Mouse (Mus musculus) hindbrain, embryonic 15.5 days (tissue): ENCODE results near the gene Prcd. TPM values are rescaled to one million over a fixed set of nuclear protein-coding genes. Genes with fewer than 3 reads are reported as not detected.
"Not testable (repeated sequence)": the region's sequence is repeated elsewhere in the genome, so short reads cannot be mapped to it uniquely, and the experiment has no call there.

Source experiments
- ATAC-seq: fragments of 200-750 bp; cut with Nextera tagmentation; 2 replicates; pipeline ENCODE4 v1.8.0; 2017; ENCODE audit warnings: low read depth, moderate number of reproducible peaks, moderate TSS enrichment; ENCODE audit not compliant: low FRiP score
- H3K27ac ChIP-seq: fragments of 300-500 bp; sonication (generic); replicated peaks from 2 replicates; pipeline ENCODE4 v1.5.1; 2015; ENCODE audit warnings: mild to moderate bottlenecking, inconsistent platforms
- H3K27me3 ChIP-seq: fragments of 300-500 bp; sonication (generic); 2 replicates; pipeline ENCODE4 v1.6.1; 2015; ENCODE audit warnings: control low read depth, inconsistent platforms
- H3K36me3 ChIP-seq: fragments of 300-500 bp; sonication (generic); 2 replicates; pipeline ENCODE4 v1.6.1; 2015; ENCODE audit warnings: control low read depth, inconsistent platforms
- H3K4me1 ChIP-seq: fragments of 300-500 bp; sonication (generic); replicated peaks from 2 replicates; pipeline ENCODE4 v1.6.1; 2015; ENCODE audit warnings: control low read depth, inconsistent platforms
- H3K4me2 ChIP-seq: fragments of 300-500 bp; sonication (generic); 2 replicates; pipeline ENCODE4 v1.6.1; 2015; ENCODE audit warnings: moderate library complexity, mild to moderate bottlenecking, inconsistent platforms
- H3K4me3 ChIP-seq: fragments of 300-500 bp; sonication (generic); 2 replicates; pipeline ENCODE4 v1.5.1; 2015; ENCODE audit warnings: mild to moderate bottlenecking, inconsistent platforms
- H3K9ac ChIP-seq: fragments of 300-500 bp; sonication (generic); 2 replicates; pipeline ENCODE4 v1.6.1; 2015; ENCODE audit warnings: inconsistent platforms
- H3K9me3 ChIP-seq: fragments of 300-500 bp; sonication (generic); 2 replicates; pipeline ENCODE4 v1.6.1; 2016; ENCODE audit warnings: control low read depth, inconsistent platforms
- WGBS: fragments of 180-500 bp; shearing (Covaris S2); methylation state at CpG from one replicate; pipeline ENCODE4 v1.1.7; 2015; 5-methylcytosine and 5-hydroxymethylcytosine counted together
- polyA plus RNA-seq: library from polyadenylated mRNA; unstranded; fragments of >200 nt; fragmentation: Nextera tagmentation; extraction: Ambion mirVana; gene quantifications from 2 replicates; pipeline ENCODE4 v1.2.1, GENCODE M21; 2015

Gene Prcd
- 2.8 and 3.8 TPM in 2 replicates for polyA plus RNA-seq

DNA sequence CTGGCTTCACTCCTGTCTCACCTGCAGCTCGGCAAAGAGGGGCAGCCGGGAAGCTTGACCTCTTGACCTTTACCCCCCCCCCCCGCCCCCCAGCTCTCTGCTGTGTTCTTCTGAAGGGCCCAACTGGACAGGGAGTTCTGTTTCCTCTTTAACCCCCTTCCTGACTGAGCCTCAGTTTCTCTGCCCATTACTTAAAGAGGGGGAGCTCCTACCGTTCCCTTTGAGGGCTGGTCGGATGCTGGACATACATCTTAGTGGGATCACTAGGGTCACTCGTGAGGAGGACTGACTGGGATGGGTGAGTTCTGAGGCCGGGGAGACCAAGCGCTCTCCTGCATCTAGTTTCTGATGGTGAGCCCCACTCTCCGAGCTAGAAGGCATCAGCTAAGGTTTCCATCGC, at the start of gene Prcd:
Gene Prcd, plus strand, starts transcription at position 301 of the 400 bp plus-strand sequence.
- WGBS: 9% methylated on average over 10 of the region's 10 CpGs
- Histone ChIP-seq H3K27ac (peak within 1 kb of the TSS; percentile 57; the same call in 1 of the 2 replicates), H3K4me3 (peak within 1 kb of the TSS; percentile 79), H3K9me3 (no peaks in the 10 kb centered on the region), H3K4me1 (peaks cover 57% of the 10 kb centered on the region), H3K27me3 (0 out of 2 replicates have a peak, but pooled peaks cover 3% of the 10 kb centered on the region), H3K9ac (peak within 1 kb of the TSS; percentile 93), H3K4me2 (peak within 1 kb of the TSS; percentile 98), H3K36me3 (no peaks in the 10 kb centered on the region)
- no peak for ATAC-seq

DNA sequence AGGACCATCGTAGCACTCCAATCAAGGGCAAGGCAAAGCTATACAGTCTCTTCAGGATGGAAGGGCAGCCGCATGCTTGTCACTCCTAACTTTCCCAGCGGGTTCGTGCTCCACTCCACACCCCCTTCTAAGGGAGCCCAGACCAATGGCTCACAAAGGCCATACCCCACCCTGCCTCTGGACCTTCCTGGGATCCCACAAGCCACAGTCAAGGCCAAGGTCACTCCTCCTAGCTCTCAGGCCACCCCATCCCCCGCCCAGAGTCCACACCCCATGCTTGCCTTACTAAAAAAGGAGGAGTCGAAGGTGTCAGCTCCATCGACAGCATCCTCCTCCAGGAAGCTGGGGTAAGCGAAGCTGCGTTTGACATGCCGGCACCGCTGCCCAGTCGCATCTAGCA, 49.2 kb upstream of the Prcd start:
- Histone ChIP-seq H3K9ac (no peak overlapping the region), H3K4me3 (no peak overlapping the region), H3K4me1 (no peaks in the 10 kb centered on the region), H3K36me3 (no peaks in the 10 kb centered on the region), H3K4me2 (no peak overlapping the region), H3K27me3 (no peaks in the 10 kb centered on the region), H3K9me3 (no peaks in the 10 kb centered on the region), H3K27ac (no peak overlapping the region)
- ATAC-seq: no peak
- 96% methylated on average over 12 of the region's 12 CpGs for WGBS

DNA sequence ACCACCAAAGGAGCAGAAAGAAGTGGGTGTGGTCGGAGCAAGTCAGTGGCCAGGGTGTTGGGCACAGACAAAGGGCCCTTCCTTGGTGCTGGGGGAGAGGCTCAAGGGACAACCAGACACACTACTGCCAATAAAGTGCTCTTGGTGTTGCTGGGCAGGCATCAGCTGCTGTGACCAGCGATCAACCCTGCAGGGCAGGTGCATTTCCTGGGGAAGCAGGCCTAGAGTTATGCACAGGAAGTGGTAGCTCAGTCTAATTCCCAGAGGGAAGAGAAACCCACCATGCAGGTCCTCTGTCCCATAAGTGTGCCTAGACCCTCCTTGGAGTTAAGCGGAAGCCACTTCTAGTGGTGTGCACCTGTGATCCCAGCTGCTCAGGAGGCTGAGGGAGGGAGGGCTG, 45.6 kb upstream of the Prcd start:
- 94% methylated on average over 3 of the region's 3 CpGs for WGBS
- no peak overlapping the region for H3K4me2 ChIP-seq
- H3K9ac ChIP-seq: no peak overlapping the region
- H3K36me3 ChIP-seq: no peaks in the 10 kb centered on the region
- no peak overlapping the region for H3K27ac ChIP-seq
- no peak for ATAC-seq
- H3K4me3 ChIP-seq: no peak overlapping the region
- H3K4me1 ChIP-seq: no peaks in the 10 kb centered on the region
- H3K27me3 ChIP-seq: no peaks in the 10 kb centered on the region
- H3K9me3 ChIP-seq: no peaks in the 10 kb centered on the region

DNA sequence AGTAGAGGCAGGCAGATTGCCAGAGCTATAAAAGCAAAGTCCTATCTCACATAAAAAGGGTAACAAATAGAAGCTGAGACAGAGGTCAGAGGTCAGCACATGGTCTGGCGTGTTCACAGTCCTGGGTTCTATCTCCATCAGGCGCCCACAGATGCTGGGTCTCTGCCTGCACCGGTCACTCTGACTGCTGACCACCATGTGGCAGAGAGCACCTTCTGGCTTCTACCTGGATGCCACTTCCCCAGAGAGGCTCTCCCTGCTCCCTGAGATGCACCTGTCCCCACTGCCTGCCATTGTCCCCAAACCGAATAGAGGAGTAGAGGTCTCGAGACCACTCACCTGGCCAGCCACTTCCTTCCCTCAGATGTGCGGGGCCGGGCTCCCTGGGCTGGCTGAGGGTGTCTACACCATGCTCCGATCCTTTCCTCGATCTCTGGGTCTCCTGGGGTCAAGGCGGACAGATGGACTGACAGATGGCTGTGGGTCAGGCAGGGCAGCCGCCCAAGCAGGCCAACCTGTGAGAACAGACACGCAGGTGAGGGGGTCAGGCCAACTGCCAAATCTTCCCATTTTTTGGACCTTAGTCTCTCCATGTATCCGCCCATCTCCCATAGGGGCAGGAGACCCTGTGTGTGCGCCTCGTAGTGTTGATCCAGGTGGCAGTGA, 43.2 kb upstream of the Prcd start:
- Histone ChIP-seq H3K9me3 (no peaks in the 10 kb centered on the region), H3K36me3 (no peaks in the 10 kb centered on the region), H3K9ac (no peak overlapping the region), H3K27ac (no peak overlapping the region), H3K4me2 (no peak overlapping the region), H3K4me3 (no peak overlapping the region), H3K4me1 (no peaks in the 10 kb centered on the region), H3K27me3 (no peaks in the 10 kb centered on the region)
- ATAC-seq: no peak
- 83% methylated on average over 15 of the region's 15 CpGs for WGBS

DNA sequence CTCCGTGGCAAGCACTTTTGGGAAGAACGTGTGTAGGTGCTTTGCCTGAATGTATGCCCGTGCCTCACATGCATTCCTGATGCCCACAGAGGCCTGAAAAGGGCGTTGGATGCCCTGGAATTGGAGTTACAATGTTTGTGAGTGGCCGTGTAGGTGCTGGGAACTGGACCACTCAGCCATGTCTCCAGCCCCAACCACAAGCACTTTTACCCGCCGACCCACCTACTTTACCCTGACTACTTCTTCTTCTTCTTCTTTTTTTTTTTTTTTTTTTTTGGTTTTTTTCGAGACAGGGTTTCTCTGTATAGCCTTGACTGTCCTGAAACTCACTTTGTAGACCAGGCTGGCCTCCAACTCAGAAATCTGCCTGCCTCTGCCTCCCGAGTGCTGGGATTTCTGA, 42.2 kb upstream of the Prcd start:
- WGBS: 84% methylated on average over 9 of the region's 9 CpGs
- H3K27me3 ChIP-seq, H3K27ac ChIP-seq, H3K4me1 ChIP-seq, H3K9ac ChIP-seq, H3K36me3 ChIP-seq, H3K4me2 ChIP-seq, H3K9me3 ChIP-seq, ATAC-seq, H3K4me3 ChIP-seq: not testable (repeated sequence)

DNA sequence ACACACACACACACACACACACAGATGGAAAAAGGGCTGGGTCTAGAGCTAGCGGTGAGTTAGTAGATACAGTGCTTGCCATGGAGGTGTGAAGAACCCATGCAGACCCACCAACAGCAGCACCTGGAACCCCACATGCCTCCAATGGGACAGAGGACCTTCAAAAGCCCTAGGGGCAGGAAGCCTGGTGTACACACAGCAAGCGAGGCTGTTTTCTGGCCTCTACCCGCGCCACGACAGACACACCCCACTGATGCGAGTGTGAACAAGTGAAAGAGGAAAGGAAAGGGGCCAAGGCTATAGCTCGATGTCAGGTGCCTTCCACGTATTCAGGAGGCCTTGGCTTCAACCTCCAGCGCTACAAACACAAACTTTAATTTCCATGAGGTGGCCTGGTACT, 41.5 kb upstream of the Prcd start:
- no peaks in the 10 kb centered on the region for H3K36me3 ChIP-seq

DNA sequence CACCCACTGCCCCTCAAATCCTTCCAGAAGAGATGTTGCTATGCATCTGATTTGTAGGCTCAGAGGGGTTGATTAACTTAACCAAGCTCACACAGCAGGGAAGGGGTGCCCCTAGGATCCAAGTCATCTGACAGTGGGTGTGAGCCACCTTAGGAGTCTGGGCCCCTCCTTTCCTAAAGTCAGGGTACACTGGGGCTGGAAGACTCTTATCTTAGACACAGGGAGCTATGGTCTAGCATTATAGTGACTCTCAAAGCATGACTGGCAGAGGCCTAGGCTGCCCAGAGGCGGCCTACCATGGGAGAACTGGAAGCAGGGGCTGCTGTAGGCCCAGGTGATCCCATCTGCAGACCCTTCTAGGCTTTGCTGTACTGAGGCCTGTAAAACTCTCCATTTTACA, 40.8 kb upstream of the Prcd start:
- Histone ChIP-seq H3K9me3 (no peaks in the 10 kb centered on the region), H3K27me3 (no peaks in the 10 kb centered on the region), H3K36me3 (no peaks in the 10 kb centered on the region), H3K9ac (no peak overlapping the region), H3K4me3 (no peak overlapping the region), H3K27ac (no peak overlapping the region), H3K4me2 (no peak overlapping the region), H3K4me1 (no peaks in the 10 kb centered on the region)
- WGBS: 88% methylated on average over 1 of the region's 1 CpGs
- no peak for ATAC-seq

More for the DNA sequence above, 41.5 kb upstream of the Prcd start:
- H3K9me3 ChIP-seq: no peaks in the 10 kb centered on the region
- no peaks in the 10 kb centered on the region for H3K27me3 ChIP-seq
- no peak overlapping the region for H3K9ac ChIP-seq
- no peak overlapping the region for H3K4me3 ChIP-seq
- ATAC-seq: no peak
- WGBS: 91% methylated on average over 9 of the region's 9 CpGs
- no peak overlapping the region for H3K27ac ChIP-seq
- H3K4me2 ChIP-seq: no peak overlapping the region
- no peaks in the 10 kb centered on the region for H3K4me1 ChIP-seq

DNA sequence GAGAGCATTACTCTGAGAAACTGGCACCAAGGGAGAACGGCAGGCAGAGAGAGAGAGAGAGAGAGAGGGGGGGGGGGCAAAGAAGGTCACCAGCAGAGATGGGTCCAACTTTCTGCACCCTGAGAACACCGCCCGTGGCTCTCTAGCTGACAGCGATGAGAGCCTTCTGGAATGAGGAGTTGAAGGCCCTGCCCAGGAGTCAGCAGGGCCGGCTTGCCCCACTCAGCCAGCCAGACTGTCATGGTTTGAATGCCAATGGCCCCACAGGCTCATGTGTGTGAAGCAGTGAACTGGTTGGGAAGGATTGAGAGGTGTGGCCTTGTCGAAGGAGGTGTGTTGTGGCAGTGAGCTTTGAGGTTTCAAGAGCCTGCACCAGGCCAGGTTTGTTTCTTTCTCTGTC, 40.1 kb upstream of the Prcd start:
- no peak overlapping the region for H3K4me2 ChIP-seq
- no peak overlapping the region for H3K4me3 ChIP-seq
- 86% methylated on average over 6 of the region's 6 CpGs for WGBS
- ATAC-seq: no peak
- no peak overlapping the region for H3K27ac ChIP-seq
- H3K9ac ChIP-seq: no peak overlapping the region
- no peaks in the 10 kb centered on the region for H3K27me3 ChIP-seq
- no peaks in the 10 kb centered on the region for H3K9me3 ChIP-seq
- no peaks in the 10 kb centered on the region for H3K36me3 ChIP-seq
- H3K4me1 ChIP-seq: no peaks in the 10 kb centered on the region

DNA sequence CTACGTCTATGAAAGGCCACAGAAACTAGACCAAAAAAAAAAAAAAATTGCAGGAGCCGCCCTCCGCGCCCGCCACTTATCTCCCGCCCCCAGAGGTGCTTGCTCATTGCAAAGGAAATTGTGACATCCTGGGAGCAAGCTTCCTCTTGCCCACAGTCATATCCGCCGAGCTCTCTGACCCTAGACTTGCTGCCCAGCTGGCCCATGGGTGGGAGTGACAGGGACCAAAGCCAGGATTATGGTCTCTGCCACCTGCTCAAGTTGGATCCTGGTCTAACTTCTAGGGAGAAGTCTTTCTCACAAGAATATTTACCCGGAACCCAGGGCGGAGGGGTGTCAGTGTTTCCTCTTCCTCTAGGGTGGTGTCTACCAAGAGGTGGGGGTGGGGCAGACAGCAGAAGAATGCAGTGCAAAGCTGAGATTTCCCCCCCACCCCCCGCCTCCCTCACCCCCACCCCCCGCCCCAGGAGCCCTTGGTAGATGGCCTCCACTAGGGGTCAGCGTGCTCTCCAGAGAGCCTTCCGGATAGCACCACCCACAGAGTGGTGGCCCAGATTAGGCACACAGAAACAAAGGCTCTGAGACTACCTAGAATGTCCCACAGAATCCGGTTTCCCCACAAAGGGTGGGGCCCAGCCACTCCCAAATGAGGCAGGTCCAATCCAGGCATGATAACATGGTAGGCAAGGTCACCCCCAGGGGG, 37.4 kb upstream of the Prcd start:
- Histone ChIP-seq H3K9ac (no peak overlapping the region), H3K27me3 (no peaks in the 10 kb centered on the region), H3K27ac (no peak overlapping the region), H3K36me3 (no peaks in the 10 kb centered on the region), H3K4me2 (no peak overlapping the region), H3K4me3 (no peak overlapping the region), H3K4me1 (peaks cover 20% of the 10 kb centered on the region), H3K9me3 (no peaks in the 10 kb centered on the region)
- WGBS: 56% methylated on average over 15 of the region's 15 CpGs
- ATAC-seq: no peak

DNA sequence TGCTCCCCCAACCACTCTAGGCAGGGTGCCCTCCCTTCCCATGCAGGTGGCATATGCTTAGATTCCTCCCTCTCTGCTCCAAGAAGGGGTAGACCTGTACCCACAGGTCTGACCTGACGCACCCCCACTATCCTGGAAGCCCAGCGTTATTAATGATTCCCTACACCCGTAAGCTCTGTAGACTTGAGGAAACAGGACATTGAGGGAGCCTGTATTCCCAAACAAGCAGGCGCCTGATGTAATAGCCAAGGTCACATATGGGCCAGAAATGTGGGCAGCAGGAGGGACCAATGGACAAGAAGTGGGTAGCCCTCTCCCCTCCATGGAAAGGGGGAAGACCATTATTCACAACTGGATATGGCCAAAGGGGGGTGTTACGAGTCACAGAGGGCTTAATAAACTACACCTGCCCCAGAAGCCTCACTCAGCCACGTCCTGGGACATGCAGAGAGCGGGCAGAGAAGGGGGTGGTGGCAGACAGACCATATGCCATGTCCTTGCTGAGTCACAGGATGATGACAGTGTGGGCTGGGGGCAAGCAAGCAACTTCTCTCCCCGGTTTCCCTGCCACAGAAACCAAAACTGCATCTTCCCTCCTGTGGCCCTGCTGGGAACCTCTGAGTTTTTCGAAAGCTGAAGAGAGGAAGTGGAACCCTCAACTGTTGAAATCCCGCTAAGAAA, 36.8 kb upstream of the Prcd start:
- Histone ChIP-seq H3K4me2 (no peak overlapping the region), H3K27me3 (no peaks in the 10 kb centered on the region), H3K9me3 (no peaks in the 10 kb centered on the region), H3K4me1 (peaks cover 27% of the 10 kb centered on the region), H3K36me3 (no peaks in the 10 kb centered on the region), H3K9ac (no peak overlapping the region), H3K4me3 (no peak overlapping the region), H3K27ac (no peak overlapping the region)
- WGBS: 82% methylated on average over 10 of the region's 10 CpGs
- ATAC-seq: no peak

DNA sequence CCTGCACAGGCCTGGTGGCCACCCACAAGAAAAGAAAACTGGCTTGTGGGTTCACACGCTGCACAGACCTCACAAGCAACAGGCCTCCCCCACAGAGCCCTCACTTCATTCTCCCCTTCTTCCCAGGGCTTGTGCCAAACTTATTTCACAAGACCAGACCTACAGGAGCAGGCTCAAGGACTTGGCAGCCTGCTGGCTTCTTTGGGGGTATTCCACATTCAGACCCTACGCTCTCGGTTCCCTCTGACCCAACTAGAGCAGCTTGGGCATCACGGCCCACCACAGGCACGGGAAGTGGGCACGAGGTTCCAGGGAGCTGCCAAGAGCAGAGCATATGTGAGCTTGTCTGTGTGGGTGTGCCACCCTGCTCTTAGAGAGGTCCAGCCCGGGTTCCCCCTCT, 35.7 kb upstream of the Prcd start:
- peaks cover 32% of the 10 kb centered on the region for H3K4me1 ChIP-seq
- H3K4me2 ChIP-seq: no peak overlapping the region
- 66% methylated on average over 7 of the region's 7 CpGs for WGBS
- no peak overlapping the region for H3K9ac ChIP-seq
- ATAC-seq: no peak
- H3K36me3 ChIP-seq: no peaks in the 10 kb centered on the region
- no peaks in the 10 kb centered on the region for H3K27me3 ChIP-seq
- no peaks in the 10 kb centered on the region for H3K9me3 ChIP-seq
- H3K27ac ChIP-seq: no peak overlapping the region
- H3K4me3 ChIP-seq: no peak overlapping the region

DNA sequence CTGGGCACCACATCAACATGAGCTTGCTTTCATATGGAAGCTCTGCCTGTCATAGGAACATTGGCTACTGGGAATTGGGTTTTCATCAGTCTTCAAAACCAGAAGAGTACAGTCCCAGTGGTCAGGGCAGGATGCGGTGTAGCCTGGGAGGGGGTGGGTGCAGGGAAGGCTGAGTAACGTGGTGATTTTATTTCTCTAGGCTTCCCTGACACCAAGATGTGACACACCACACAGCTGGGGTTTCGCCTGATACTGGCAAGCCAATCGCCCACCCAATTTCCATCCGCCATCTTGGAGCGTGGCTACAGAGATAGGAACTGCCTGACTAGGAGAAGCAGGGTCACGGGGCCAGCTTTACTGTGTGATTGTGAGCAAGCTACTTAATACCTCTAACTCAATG, 34.7 kb upstream of the Prcd start:
- ATAC-seq: no peak
- no peak overlapping the region for H3K27ac ChIP-seq
- H3K36me3 ChIP-seq: no peaks in the 10 kb centered on the region
- WGBS: 92% methylated on average over 7 of the region's 7 CpGs
- no peak overlapping the region for H3K9ac ChIP-seq
- H3K4me1 ChIP-seq: peaks cover 35% of the 10 kb centered on the region
- H3K4me2 ChIP-seq: no peak overlapping the region
- H3K4me3 ChIP-seq: no peak overlapping the region
- peaks cover 8% of the 10 kb centered on the region; the same call in 1 of the 2 replicates for H3K27me3 ChIP-seq
- H3K9me3 ChIP-seq: no peaks in the 10 kb centered on the region
